Mouse (Mus musculus) embryo, embryonic 10.5 days (tissue): ENCODE results near the gene Mn1.

ENCODE experiments used
- DNase-seq: peaks from one replicate; pipeline ENCODE4 v3.0.0-alpha.2; 2015; ENCODE audit warnings: low spot score

Gene Mn1

DNA sequence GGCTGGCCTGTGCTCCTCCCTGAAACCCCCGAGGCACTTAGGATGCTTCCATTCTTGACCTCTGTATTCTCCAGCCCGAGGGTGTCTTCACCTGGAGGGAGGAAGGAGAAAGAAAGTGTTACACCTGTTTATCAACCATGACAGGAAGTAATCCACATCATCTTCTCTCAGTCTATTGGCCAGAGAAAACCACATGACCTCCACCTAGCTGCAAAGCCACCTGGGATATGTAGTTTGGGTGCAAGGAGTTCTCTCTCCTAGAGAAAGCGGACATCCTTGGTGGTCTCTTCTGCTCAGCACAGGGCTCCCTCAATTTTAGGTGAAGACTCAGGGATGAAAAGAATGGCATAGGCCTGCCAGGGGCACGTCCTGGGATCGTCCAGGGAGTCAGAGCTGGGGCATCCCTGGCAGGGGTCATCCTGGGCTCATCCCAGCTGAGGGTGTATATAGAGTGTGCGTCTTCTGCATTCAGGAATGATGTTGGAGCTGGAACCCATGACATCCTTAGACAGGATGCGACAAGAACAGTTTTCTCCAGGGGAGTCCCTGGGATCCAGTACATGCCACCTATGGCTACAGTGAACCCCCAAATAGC is 72.0 kb downstream of the Mn1 start:
- peak; percentile 64 for DNase-seq

GRCm38 (mm10) chr5:111490599-111490998 is 73.4 kb downstream of the Mn1 start:
- DNase-seq, result no peak

GRCm38 (mm10) chr5:111491485-111491884 is 74.3 kb downstream of the Mn1 start:
- no peak for DNase-seq

DNA sequence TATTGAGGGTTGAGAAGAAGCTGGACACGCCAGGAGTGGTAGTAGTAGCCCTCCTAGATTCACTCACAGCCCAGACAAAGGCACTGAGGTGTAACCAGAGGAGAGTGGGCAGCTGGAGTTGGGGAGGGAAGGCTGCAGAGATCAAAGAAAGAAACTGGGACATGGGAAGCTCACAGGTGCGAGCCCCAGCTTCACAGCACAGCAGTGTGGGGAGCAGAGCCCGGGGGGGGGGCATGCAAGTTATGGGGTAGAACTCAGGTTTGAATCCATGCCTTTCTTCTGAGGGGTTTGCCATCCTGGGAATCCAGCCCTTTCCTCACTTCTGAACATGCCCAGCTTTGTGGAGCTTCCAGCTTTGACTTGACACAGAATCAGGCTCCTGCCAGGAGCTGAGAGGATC is 82.9 kb downstream of the Mn1 start:
- DNase-seq, result no peak

DNA sequence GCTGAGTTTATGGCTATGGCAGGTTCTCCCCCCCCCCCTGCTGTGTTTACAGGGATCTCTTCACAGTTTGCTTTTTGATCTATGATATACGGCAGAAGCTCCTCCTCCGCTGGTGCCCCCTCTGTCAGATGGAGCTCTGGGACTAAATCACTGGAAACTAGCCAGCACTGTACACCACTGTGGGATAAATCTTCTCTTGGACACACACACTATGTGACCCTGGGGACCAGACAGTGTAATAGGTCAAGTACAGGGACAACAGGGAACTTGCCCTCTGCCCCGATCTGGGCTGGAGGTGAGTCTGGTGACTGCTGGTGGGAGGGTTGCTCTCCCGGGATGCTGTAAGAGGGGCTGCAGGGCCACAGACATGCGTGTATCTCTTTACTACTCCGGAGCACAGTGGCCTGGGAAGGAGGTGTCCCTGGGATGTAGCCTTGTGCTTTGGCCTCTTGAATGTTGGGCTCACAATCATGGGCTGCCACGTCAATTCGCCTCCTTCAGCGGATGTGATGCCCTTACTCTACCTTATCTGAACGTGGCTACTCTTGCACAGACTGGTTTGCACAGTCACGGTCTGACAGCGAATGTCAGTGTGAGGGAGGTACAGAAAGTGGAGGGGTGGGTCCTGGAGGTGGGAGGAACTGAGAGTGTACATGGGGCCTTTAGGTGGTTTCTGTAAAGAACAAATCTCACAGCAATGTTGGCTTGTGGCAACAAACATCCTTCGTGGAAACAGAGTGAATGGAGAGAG is 84.7 kb downstream of the Mn1 start:
- DNase-seq, result peak; percentile 46

GRCm38 (mm10) chr5:111505241-111505640 is 88.1 kb downstream of the Mn1 start:
- no peak for DNase-seq

DNA sequence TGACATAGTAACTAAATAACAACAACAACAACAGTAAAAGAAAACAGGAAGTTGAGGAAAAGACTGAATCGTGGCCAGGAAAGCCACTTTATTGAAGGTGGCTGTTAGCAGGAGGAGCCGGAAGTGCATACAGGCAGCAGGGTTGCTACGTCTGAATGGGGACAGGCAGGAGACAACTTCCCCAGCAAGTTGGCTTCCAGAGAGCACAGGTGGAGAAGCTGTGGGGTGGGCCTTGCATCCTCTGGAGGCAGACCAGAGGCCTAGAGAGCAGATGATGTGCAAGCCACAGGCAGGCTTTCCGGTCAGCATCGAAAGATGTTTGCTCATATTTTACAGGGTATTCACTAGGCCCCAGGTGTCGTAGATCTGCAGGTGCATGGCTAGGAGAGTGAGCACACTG is 88.7 kb downstream of the Mn1 start:
- no peak for DNase-seq

GRCm38 (mm10) chr5:111506410-111506809 is 89.2 kb downstream of the Mn1 start:
- peak; percentile 86 for DNase-seq
